ENCODE assay signal across 9 mouse cellular contexts in the genomic region with DNA sequence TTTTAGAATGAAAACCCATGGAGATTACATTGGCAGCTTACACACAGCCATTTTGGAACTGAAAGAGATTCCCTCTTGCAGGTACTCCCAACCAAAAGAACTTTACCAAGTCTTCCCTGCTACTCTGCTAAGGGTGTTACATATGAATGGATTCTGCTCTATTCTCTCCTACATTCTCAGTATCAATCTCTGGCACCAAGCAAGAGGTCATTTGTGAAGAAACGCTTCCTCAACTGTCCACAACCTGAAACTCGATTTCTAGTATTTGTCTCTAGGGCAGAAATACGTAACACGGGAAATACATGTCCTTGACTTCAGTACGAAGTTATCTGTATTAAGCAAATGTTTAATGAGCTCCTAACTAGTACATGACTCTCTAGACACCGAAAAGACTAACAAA. TPM values are rescaled to one million over a fixed set of nuclear protein-coding genes. Genes with fewer than 3 reads are reported as not detected.
DNase-seq lines count a peak whose midpoint lies in the region; ATAC-seq and TF ChIP-seq lines count a peak whose summit lies in the region.
"Had no signal": no experiment of that assay in that cellular context is flagged by ENCODE, and none has a peak within 500 bp of the region (broad histone marks: within the 10 kb centered on the region; RNA-seq: fewer than 3 reads in every experiment).

No protein-coding gene starts in this region.

- no peak for TF ChIP-seq EP300 in liver, postnatal 0 days (IDR thresholded peaks at IDR 0.05; ENCODE audit: low read depth)

- peak overlapping the region; percentile 94; the same call in 1 of the 2 replicates for H3K9ac ChIP-seq in heart, embryonic 11.5 days (ENCODE audit: low read depth, low read length)
- no peak overlapping the region for H3K9ac ChIP-seq in forebrain, embryonic 16.5 days (replicated peaks; ENCODE audit: low read depth, low read length)
- peak overlapping the region; percentile 88 for H3K9ac ChIP-seq in liver, postnatal 0 days (replicated peaks)

- TF ChIP-seq CTCF in E14TG2a.4 (conservative IDR thresholded peaks at IDR 0.05; ENCODE audit: low read length): no peak
- no peak for TF ChIP-seq CTCF in liver, postnatal 0 days (IDR thresholded peaks at IDR 0.05; ENCODE audit: low read depth)

- intact Hi-C loops in left cerebral cortex, postnatal 14 days (cut with DNase I): no loop called here

- no peak for ATAC-seq in heart, embryonic 11.5 days (replicated peaks; ENCODE audit: insufficient number of reproducible peaks, low FRiP score, low TSS enrichment)
- ATAC-seq in forebrain, embryonic 16.5 days: no peak
- ATAC-seq in liver, postnatal 0 days: no peak
- ATAC-seq in megakaryocyte progenitor cell, adult 5-6 weeks (replicated peaks; ENCODE audit: poor library complexity): no peak

- H3K4me2 ChIP-seq in heart, embryonic 11.5 days: peak overlapping the region; percentile 85
- H3K4me2 ChIP-seq in forebrain, embryonic 16.5 days (ENCODE audit: low read length): peak overlapping the region; percentile 78
- H3K4me2 ChIP-seq in liver, postnatal 0 days (ENCODE audit: low read depth, low read length): peak overlapping the region; percentile 75

- H3K4me3 ChIP-seq in heart, embryonic 11.5 days (ENCODE audit: low read depth, low read length): peak overlapping the region; percentile 78
- H3K4me3 ChIP-seq in E14TG2a.4 (replicated peaks; ENCODE audit: low read length): peak overlapping the region; percentile 90
- peak overlapping the region; percentile 64 for H3K4me3 ChIP-seq in forebrain, embryonic 16.5 days (replicated peaks; ENCODE audit: low read length)
- peak overlapping the region; percentile 82 for H3K4me3 ChIP-seq in liver, postnatal 0 days (ENCODE audit: low read depth, low read length)

- DNase-seq in heart, adult 8-10 months (ENCODE audit: low spot score): no peak
- DNase-seq in liver, postnatal 0 days: no peak
- no peak for DNase-seq in left cerebral cortex, postnatal 14 days (ENCODE audit: low spot score in 2 of 2)
- DNase-seq in urinary bladder, postnatal 10 days (ENCODE audit: low spot score): no peak
- DNase-seq: retina, postnatal 1 day had no signal

- H3K27me3 ChIP-seq in heart, embryonic 11.5 days (ENCODE audit: control insufficient read depth, insufficient read depth, low read length): no peaks in the 10 kb centered on the region
- no peaks in the 10 kb centered on the region for H3K27me3 ChIP-seq in E14TG2a.4 (ENCODE audit: insufficient read depth, low read length)
- H3K27me3 ChIP-seq in forebrain, embryonic 16.5 days (replicated peaks; ENCODE audit: control insufficient read depth, insufficient read depth, low read length): no peaks in the 10 kb centered on the region
- no peaks in the 10 kb centered on the region for H3K27me3 ChIP-seq in liver, postnatal 0 days (ENCODE audit: insufficient read depth, low read length)

- 50% methylated on average over 6 of the region's 6 CpGs for WGBS in heart, embryonic 11.5 days (ENCODE audit: insufficient replicate concordance)
- 60% methylated on average over 6 of the region's 6 CpGs for WGBS in forebrain, embryonic 16.5 days
- 23% methylated on average over 6 of the region's 6 CpGs for WGBS in liver, postnatal 0 days (ENCODE audit: insufficient replicate concordance)

- H3K27ac ChIP-seq in heart, embryonic 11.5 days (ENCODE audit: low read depth, low read length): no peak overlapping the region
- no peak overlapping the region for H3K27ac ChIP-seq in forebrain, embryonic 16.5 days (ENCODE audit: low read length)
- peak overlapping the region; percentile 79 for H3K27ac ChIP-seq in liver, postnatal 0 days (ENCODE audit: low read depth)

- H3K4me1 ChIP-seq in heart, embryonic 11.5 days (ENCODE audit: control insufficient read depth, insufficient read depth, low read length): 0 out of 2 replicates have a peak, but pooled peaks cover 3% of the 10 kb centered on the region
- H3K4me1 ChIP-seq in E14TG2a.4 (replicated peaks; ENCODE audit: low read depth, low read length): peaks cover 24% of the 10 kb centered on the region
- H3K4me1 ChIP-seq in forebrain, embryonic 16.5 days (replicated peaks; ENCODE audit: control insufficient read depth, insufficient read depth, low read length): peaks cover 7% of the 10 kb centered on the region
- peaks cover 8% of the 10 kb centered on the region for H3K4me1 ChIP-seq in liver, postnatal 0 days (ENCODE audit: insufficient read depth)

- no peaks in the 10 kb centered on the region for H3K36me3 ChIP-seq in heart, embryonic 11.5 days (ENCODE audit: control insufficient read depth, insufficient read depth, low read length)
- H3K36me3 ChIP-seq in E14TG2a.4 (ENCODE audit: insufficient read depth, low read length): peaks cover 18% of the 10 kb centered on the region
- H3K36me3 ChIP-seq in forebrain, embryonic 16.5 days (ENCODE audit: control insufficient read depth, insufficient read depth): no peaks in the 10 kb centered on the region
- peaks cover 7% of the 10 kb centered on the region; the same call in 1 of the 2 replicates for H3K36me3 ChIP-seq in liver, postnatal 0 days (replicated peaks; ENCODE audit: insufficient read depth, low read length)

- no peaks in the 10 kb centered on the region for H3K9me3 ChIP-seq in heart, embryonic 11.5 days (replicated peaks; ENCODE audit: control insufficient read depth, low read length)
- no peaks in the 10 kb centered on the region for H3K9me3 ChIP-seq in E14TG2a.4 (ENCODE audit: low read length)
- H3K9me3 ChIP-seq in forebrain, embryonic 16.5 days (ENCODE audit: control insufficient read depth, low read length): no peaks in the 10 kb centered on the region
- H3K9me3 ChIP-seq in liver, postnatal 0 days (ENCODE audit: low read length): no peaks in the 10 kb centered on the region

RNA-seq across cellular contexts. Expression of a gene that starts 0.8 kb away (rescaled TPM):
- 34.7 and 36.4 TPM in 2 replicates for polyA plus RNA-seq in heart, embryonic 11.5 days (2014; fragmentation: Nextera tagmentation; extraction: Ambion mirVana)
- total RNA-seq in heart, adult 8-10 months (2022): 10 to 100 TPM; 21.0 to 24.4 (median 22.6) TPM
- polyA plus RNA-seq in forebrain, embryonic 16.5 days (2015; fragmentation: Nextera tagmentation; extraction: Ambion mirVana): 25.2 and 27.7 TPM in 2 replicates
- 27.8 and 28.7 TPM in 2 replicates for polyA plus RNA-seq in liver, postnatal 0 days (2015; fragmentation: Nextera tagmentation; extraction: Ambion mirVana)
- total RNA-seq in megakaryocyte progenitor cell, adult 5-6 weeks (2015): 41.4 and 42.9 TPM in 2 replicates
- 35.3 and 44.0 TPM in 2 replicates for total RNA-seq in megakaryocyte progenitor cell, adult 5-6 weeks (2017)
- 10 to 100 TPM in 1 of 2 experiments, 1 to 10 TPM in 1; 9.7 to 15.7 TPM for total RNA-seq in left cerebral cortex, postnatal 14 days (2021)

RNA-seq across cellular contexts. Expression of a gene that starts 12.5 kb away (rescaled TPM):
- polyA plus RNA-seq in heart, embryonic 11.5 days (2014; fragmentation: Nextera tagmentation; extraction: Ambion mirVana): 13.8 and 14.7 TPM in 2 replicates
- 100 to 1,000 TPM; 129 to 132 (median 132) TPM for total RNA-seq in heart, adult 8-10 months (2022)
- polyA plus RNA-seq in forebrain, embryonic 16.5 days (2015; fragmentation: Nextera tagmentation; extraction: Ambion mirVana): 15.6 and 18.2 TPM in 2 replicates
- polyA plus RNA-seq in liver, postnatal 0 days (2015; fragmentation: Nextera tagmentation; extraction: Ambion mirVana): 5.7 and 6.0 TPM in 2 replicates
- 34.8 and 42.0 TPM in 2 replicates for total RNA-seq in megakaryocyte progenitor cell, adult 5-6 weeks (2015)
- total RNA-seq in megakaryocyte progenitor cell, adult 5-6 weeks (2017): 31.7 and 45.8 TPM in 2 replicates
- total RNA-seq in left cerebral cortex, postnatal 14 days (2021): 100 to 1,000 TPM; 142 to 153 TPM

RNA-seq across cellular contexts. Expression of a gene that starts 23.2 kb away (rescaled TPM):
- polyA plus RNA-seq in heart, embryonic 11.5 days (2014; fragmentation: Nextera tagmentation; extraction: Ambion mirVana): 229 and 233 TPM in 2 replicates
- 10 to 100 TPM; 58.2 to 78.0 (median 62.0) TPM for total RNA-seq in heart, adult 8-10 months (2022)
- polyA plus RNA-seq in forebrain, embryonic 16.5 days (2015; fragmentation: Nextera tagmentation; extraction: Ambion mirVana): 265 and 292 TPM in 2 replicates
- polyA plus RNA-seq in liver, postnatal 0 days (2015; fragmentation: Nextera tagmentation; extraction: Ambion mirVana): 112 and 128 TPM in 2 replicates
- 421 and 424 TPM in 2 replicates for total RNA-seq in megakaryocyte progenitor cell, adult 5-6 weeks (2015)
- total RNA-seq in megakaryocyte progenitor cell, adult 5-6 weeks (2017): 505 and 604 TPM in 2 replicates
- 100 to 1,000 TPM; 121 to 139 TPM for total RNA-seq in left cerebral cortex, postnatal 14 days (2021)
